Mouse (Mus musculus): ENCODE results near the gene Trpc7.

DNA sequence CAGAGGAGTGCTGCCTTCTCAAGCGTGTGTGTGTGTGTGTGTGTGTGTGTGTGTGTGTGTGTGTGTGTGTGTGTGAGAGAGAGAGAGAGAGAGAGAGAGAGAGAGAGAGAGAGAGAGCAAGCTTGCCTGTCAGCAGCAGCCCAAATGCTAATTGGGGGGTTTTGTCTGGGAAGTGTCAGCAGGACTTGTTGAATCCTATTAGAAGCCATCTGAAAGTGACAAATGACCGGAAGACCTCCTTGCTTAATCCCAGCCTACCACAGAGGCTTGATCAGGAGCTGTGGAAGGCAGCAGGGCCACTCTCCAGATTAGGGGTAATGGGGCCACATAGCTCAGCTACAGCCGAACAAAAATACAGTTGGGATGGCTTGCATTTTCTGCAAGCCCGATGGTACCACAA lies 126.4 kb downstream of the Trpc7 start:
- TF ChIP-seq MAX (IDR thresholded peaks at IDR 0.05; ENCODE audit: low read depth) (no peak), POLR2AphosphoS2 (IDR thresholded peaks at IDR 0.05; ENCODE audit: insufficient read length, low read depth) (no peak), CEBPB (IDR thresholded peaks at IDR 0.05; ENCODE audit: insufficient read depth, poor library complexity, severe bottlenecking) (no peak), POLR2A (IDR thresholded peaks at IDR 0.05; ENCODE audit: insufficient read length, low read depth) (no peak), E2F4 (IDR thresholded peaks at IDR 0.05; ENCODE audit: insufficient read depth) (no peak), TCF12 (IDR thresholded peaks at IDR 0.05; ENCODE audit: insufficient read depth, poor library complexity, severe bottlenecking) (no peak)
